Mouse (Mus musculus) ES-Bruce4 (cell line): ENCODE data around the gene Eif4a1.

Source experiments
- CTCF ChIP-seq: IDR thresholded peaks from one replicate; pipeline ENCODE4 v1.8.1; 2011; ENCODE audit warnings: low read depth, low read length
- POLR2A ChIP-seq: IDR thresholded peaks from one replicate; pipeline ENCODE4 v1.8.1; 2011; ENCODE audit warnings: low read length; ENCODE audit not compliant: insufficient read depth

DNA sequence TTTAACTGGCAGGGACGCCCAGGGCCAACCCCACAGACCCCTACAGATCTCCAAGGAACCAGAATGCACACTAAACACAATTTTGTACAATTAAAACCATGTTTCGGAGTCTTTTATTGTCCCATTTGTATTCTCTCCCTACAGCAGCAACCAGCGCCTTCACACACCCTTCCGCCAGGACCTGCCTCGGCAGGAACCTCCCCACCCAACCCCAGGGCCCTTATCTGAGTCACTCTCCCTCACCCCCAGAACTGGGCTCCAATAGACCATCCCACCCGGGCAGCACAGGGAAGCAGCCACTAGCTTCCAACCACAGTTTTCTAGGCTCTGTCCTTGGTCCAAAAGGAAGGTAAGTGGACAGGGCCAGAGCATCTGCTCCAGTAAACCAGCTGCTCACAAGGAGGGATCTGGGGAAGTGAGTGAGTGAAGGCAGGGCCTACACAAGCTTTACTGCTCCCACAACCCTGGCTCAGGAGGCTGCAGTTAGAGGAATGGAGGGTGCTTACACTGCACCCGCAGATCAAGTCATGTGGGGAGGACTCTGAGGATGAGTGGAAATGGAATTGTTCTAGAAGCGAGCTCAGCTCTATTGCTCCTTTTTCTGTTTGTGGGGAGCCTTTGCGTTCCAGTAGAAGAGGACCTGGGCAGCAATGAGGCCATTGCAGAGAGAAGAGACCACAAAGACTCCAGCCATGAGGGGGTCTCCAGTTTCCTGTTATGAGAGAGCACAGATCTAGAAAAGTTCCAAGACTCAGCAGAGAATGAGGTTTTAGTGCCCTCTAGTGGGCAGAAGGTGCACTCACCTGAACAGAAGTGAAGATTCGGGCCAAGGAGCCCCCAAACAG lies 15.4 kb downstream of the Eif4a1 start:
- TF ChIP-seq POLR2A (no peak), CTCF (peak; percentile 62)
